Mouse (Mus musculus) forebrain, embryonic 16.5 days (tissue): ENCODE results near the gene Hist1h2bg. TPM values are rescaled to one million over a fixed set of nuclear protein-coding genes. Genes with fewer than 3 reads are reported as not detected.
"Not testable (repeated sequence)": the region's sequence is repeated elsewhere in the genome, so short reads cannot be mapped to it uniquely, and the experiment has no call there.

Source experiments
- ATAC-seq: fragments of 200-750 bp; cut with Nextera tagmentation; 2 replicates; pipeline ENCODE4 v1.8.0; 2017; ENCODE audit warnings: mild to moderate bottlenecking, moderate library complexity
- H3K27ac ChIP-seq: fragments of 300-500 bp; sonication (generic); 2 replicates; pipeline ENCODE4 v1.5.1; 2014; ENCODE audit warnings: low read length, control low read depth
- H3K27me3 ChIP-seq: fragments of 300-500 bp; sonication (generic); replicated peaks from 2 replicates; pipeline ENCODE4 v1.6.1; 2014; ENCODE audit warnings: low read length; ENCODE audit not compliant: control insufficient read depth, insufficient read depth
- H3K36me3 ChIP-seq: fragments of 300-500 bp; sonication (generic); 2 replicates; pipeline ENCODE4 v1.6.1; 2014; ENCODE audit not compliant: control insufficient read depth, insufficient read depth
- H3K4me1 ChIP-seq: fragments of 300-500 bp; sonication (generic); replicated peaks from 2 replicates; pipeline ENCODE4 v1.6.1; 2014; ENCODE audit warnings: low read length; ENCODE audit not compliant: control insufficient read depth, insufficient read depth
- H3K4me2 ChIP-seq: fragments of 300-500 bp; sonication (generic); 2 replicates; pipeline ENCODE4 v1.6.1; 2014; ENCODE audit warnings: mild to moderate bottlenecking, low read length, control low read depth
- H3K4me3 ChIP-seq: fragments of 300-500 bp; sonication (generic); replicated peaks from 2 replicates; pipeline ENCODE4 v1.5.1; 2014; ENCODE audit warnings: mild to moderate bottlenecking, low read length, control low read depth
- H3K9ac ChIP-seq: fragments of 300-500 bp; sonication (generic); replicated peaks from 2 replicates; pipeline ENCODE4 v1.6.1; 2014; ENCODE audit warnings: low read depth, low read length, control low read depth
- H3K9me3 ChIP-seq: fragments of 300-500 bp; sonication (generic); 2 replicates; pipeline ENCODE4 v1.6.1; 2016; ENCODE audit warnings: low read length; ENCODE audit not compliant: control insufficient read depth
- WGBS: fragments of 180-500 bp; shearing (Covaris S2); extraction: QIAGEN DNeasy Blood & Tissue Kit; methylation state at CpG from one replicate; pipeline ENCODE4 v1.1.7; 2014; 5-methylcytosine and 5-hydroxymethylcytosine counted together
- polyA plus RNA-seq: library from polyadenylated mRNA; unstranded; fragments of >200 nt; fragmentation: Nextera tagmentation; extraction: Ambion mirVana; gene quantifications from 2 replicates; pipeline ENCODE4 v1.2.1, GENCODE M21; 2015

Hist1h2bg gene
- polyA plus RNA-seq, 1 experiment from 2014 or later: 2.1 TPM

DNA sequence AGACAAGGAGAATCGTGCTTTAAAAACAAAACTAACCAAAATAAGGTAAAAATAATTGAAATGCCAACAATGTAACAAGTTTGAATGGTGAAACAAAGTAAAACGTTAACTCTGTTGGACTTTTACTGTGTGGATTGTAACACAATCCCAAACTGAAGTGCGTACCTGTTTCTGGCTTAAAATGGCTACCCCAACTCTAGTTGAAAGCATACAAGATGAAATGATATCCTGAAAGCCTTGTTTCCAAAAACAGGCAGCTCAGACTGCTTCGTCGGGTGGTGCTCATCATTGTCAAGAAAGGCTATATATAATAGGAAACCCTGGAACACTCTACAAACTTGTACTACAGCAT is 9.7 kb upstream of the Hist1h2bg start:
- not testable (repeated sequence) for H3K4me1 ChIP-seq, H3K36me3 ChIP-seq, H3K9me3 ChIP-seq, ATAC-seq, H3K27me3 ChIP-seq
- Histone ChIP-seq H3K4me2 (peak overlapping the region; percentile 48), H3K27ac (peak overlapping the region; percentile 98; the same call in 1 of the 2 replicates), H3K4me3 (peak overlapping the region; percentile 42), H3K9ac (peak overlapping the region; percentile 53)
- WGBS: 0% methylated on average over 2 of the region's 5 CpGs

GRCm38 (mm10) chr13:23561883-23562659 is 9.1 kb upstream of the Hist1h2bg start, which contains the start of gene Hist1h3e:
Gene Hist1h3e (minus strand): TSS chr13:23562369.
- peak within 1 kb of the TSS; percentile 42 for H3K4me3 ChIP-seq
- peak within 1 kb of the TSS; percentile 57 for H3K9ac ChIP-seq
- H3K4me2 ChIP-seq: peak within 1 kb of the TSS; percentile 82
- not testable (repeated sequence) for H3K27me3 ChIP-seq, H3K9me3 ChIP-seq, H3K36me3 ChIP-seq, H3K4me1 ChIP-seq
- H3K27ac ChIP-seq: peak within 1 kb of the TSS; percentile 98
- ATAC-seq: peak; percentile 94
- WGBS: under 1% methylated on average over 57 of the region's 67 CpGs

GRCm38 (mm10) chr13:23562699-23563462 is 8.3 kb upstream of the Hist1h2bg start:
- H3K4me2 ChIP-seq: peak overlapping the region; percentile 82
- H3K9ac ChIP-seq: peak overlapping the region; percentile 57
- ATAC-seq: peak; percentile 38
- WGBS: under 1% methylated on average over 18 of the region's 18 CpGs
- H3K4me1 ChIP-seq: peaks cover 6% of the 10 kb centered on the region; the same call in 1 of the 2 replicates
- no peaks in the 10 kb centered on the region for H3K9me3 ChIP-seq
- peak overlapping the region; percentile 42 for H3K4me3 ChIP-seq
- no peaks in the 10 kb centered on the region for H3K36me3 ChIP-seq
- peak overlapping the region; percentile 98 for H3K27ac ChIP-seq
- H3K27me3 ChIP-seq: no peaks in the 10 kb centered on the region

DNA sequence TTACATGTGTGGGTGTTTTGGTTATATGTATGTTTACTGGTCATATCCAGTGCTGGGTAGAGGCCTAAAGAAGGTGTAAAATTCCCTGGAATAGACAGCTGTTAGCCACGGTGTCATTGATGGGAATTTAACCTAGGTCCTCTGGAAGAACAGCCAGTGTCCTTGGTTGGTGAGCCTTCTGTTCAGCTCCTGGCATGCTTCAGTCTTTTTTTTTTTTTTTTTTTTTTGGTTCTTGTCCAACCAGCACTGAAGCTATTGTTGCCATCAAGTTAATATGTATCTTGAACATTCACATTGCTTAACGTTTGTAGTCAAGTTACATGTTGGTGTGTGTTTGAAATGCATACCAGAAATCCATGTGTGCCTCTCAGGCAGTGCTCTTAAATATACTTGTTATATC is 6.7 kb upstream of the Hist1h2bg start:
- Histone ChIP-seq H3K4me1 (peaks cover 6% of the 10 kb centered on the region; the same call in 1 of the 2 replicates), H3K27ac (no peak overlapping the region), H3K36me3 (no peaks in the 10 kb centered on the region), H3K4me3 (no peak overlapping the region), H3K27me3 (no peaks in the 10 kb centered on the region), H3K9ac (no peak overlapping the region), H3K4me2 (no peak overlapping the region), H3K9me3 (no peaks in the 10 kb centered on the region)
- no peak for ATAC-seq
- WGBS: 90% methylated on average over 2 of the region's 2 CpGs

GRCm38 (mm10) chr13:23570261-23571021 is 755 bp upstream of the Hist1h2bg start:
- under 1% methylated on average over 23 of the region's 41 CpGs for WGBS
- H3K4me2 ChIP-seq: peak overlapping the region; percentile 53
- peak overlapping the region; percentile 44 for H3K4me3 ChIP-seq
- peaks cover 15% of the 10 kb centered on the region for H3K4me1 ChIP-seq
- peak overlapping the region; percentile 57; the same call in 1 of the 2 replicates for H3K9ac ChIP-seq
- ATAC-seq, H3K36me3 ChIP-seq, H3K9me3 ChIP-seq, H3K27me3 ChIP-seq: not testable (repeated sequence)
- peak overlapping the region; percentile 96 for H3K27ac ChIP-seq

- not testable (repeated sequence) for H3K9me3 ChIP-seq, H3K36me3 ChIP-seq, H3K27me3 ChIP-seq, ATAC-seq
- Histone ChIP-seq H3K27ac (peak overlapping the region; percentile 96), H3K9ac (peak overlapping the region; percentile 68), H3K4me2 (peak overlapping the region; percentile 53), H3K4me1 (peaks cover 20% of the 10 kb centered on the region), H3K4me3 (peak overlapping the region; percentile 44)
- WGBS: under 1% methylated on average over 10 of the region's 34 CpGs
Measured at GRCm38 (mm10) chr13:23571504-23572217, 465 bp downstream of the Hist1h2bg start.

- H3K4me3 ChIP-seq: peak overlapping the region; percentile 44
- H3K27me3 ChIP-seq: no peaks in the 10 kb centered on the region
- ATAC-seq: no peak
- H3K9ac ChIP-seq: peak overlapping the region; percentile 68
- peaks cover 27% of the 10 kb centered on the region for H3K4me1 ChIP-seq
- H3K9me3 ChIP-seq: no peaks in the 10 kb centered on the region
- WGBS: 29% methylated on average over 2 of the region's 2 CpGs
- peak overlapping the region; percentile 53 for H3K4me2 ChIP-seq
- peak overlapping the region; percentile 96 for H3K27ac ChIP-seq
- no peaks in the 10 kb centered on the region for H3K36me3 ChIP-seq
Measured at GRCm38 (mm10) chr13:23572218-23573033, 1.2 kb downstream of the Hist1h2bg start.
